Mouse (Mus musculus) splenic B cell, adult 2 months (primary cell): Measurements from ENCODE around the gene Tmem79.
A peak's percentile ranks its signal among the peaks of the same experiment; 100 is the strongest.

ENCODE experiments used
- DNase-seq: peaks from one replicate; pipeline ENCODE4 v3.0.0-alpha.2; 2011; ENCODE audit warnings: low read depth, low spot score
- H3K27me3 ChIP-seq: 2 replicates; pipeline ENCODE4 v1.6.1; 2012; ENCODE audit warnings: mild to moderate bottlenecking, low read length, moderate library complexity, mixed read lengths; ENCODE audit not compliant: control insufficient read depth, poor library complexity, insufficient read depth, severe bottlenecking
- H3K36me3 ChIP-seq: 2 replicates; pipeline ENCODE4 v1.6.1; 2012; ENCODE audit warnings: mild to moderate bottlenecking, low read length, moderate library complexity, mixed read lengths; ENCODE audit not compliant: control insufficient read depth, poor library complexity, insufficient read depth, severe bottlenecking

Gene Tmem79

DNA sequence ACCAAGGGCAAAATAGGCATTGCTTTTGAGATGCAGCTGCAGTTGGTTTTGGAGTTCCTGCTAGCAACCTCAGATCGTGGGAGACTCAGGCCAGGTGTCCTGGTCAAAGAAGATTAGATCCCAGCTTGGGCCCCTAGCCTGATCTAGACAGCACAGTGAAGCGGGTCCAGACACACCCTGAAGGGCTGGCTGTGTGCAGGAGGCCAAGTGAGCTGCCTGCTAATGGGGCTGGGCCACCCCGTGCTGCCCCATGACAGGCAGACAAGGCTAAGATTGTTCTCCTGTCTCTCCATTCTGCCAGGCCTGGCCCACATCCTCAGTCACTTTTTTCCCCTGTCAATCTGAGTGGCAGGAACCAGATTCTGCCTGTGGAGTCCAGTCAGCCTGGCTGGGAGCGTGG, 27.8 kb upstream of the Tmem79 start:
- no peak for DNase-seq
- H3K27me3 ChIP-seq: no peaks in the 10 kb centered on the region

DNA sequence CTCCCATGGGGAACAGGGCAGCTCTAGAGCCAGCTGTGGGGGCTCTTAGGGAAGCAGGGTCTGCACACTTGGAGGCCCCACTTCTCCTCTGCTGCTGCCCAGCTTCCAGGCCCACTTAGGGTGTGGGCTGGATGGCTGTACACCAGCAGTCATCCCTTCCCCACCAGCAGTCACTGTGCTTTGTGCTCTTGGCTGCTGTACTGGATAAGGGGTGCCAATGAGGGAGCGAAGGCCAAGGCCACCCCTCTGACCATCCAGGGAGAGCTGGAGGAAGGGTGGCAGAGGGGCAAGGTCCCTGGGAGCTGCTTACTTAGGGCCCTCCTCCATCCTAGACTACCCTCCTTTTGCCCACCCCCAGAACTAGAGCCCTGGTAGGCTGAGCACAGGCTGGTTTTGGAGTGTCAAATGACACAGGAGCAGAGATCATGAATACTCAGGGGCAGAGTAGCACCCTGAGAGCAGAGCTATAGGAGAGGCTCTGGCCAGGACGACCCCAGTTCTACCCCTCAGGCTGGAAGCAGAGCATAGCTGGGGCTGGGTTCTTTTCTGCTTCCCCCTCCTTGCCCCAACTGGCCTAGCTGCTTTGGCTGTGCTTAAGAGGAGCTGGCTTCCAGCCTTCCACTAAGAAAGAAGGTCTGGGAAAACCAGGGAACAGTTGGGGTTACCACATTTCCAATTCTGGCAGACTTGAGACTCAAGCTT, 25.8 kb upstream of the Tmem79 start:
- H3K36me3 ChIP-seq: peaks cover 14% of the 10 kb centered on the region
- no peak for DNase-seq
- no peaks in the 10 kb centered on the region for H3K27me3 ChIP-seq

More for the DNA sequence above, 27.8 kb upstream of the Tmem79 start:
- H3K36me3 ChIP-seq: peaks cover 11% of the 10 kb centered on the region

DNA sequence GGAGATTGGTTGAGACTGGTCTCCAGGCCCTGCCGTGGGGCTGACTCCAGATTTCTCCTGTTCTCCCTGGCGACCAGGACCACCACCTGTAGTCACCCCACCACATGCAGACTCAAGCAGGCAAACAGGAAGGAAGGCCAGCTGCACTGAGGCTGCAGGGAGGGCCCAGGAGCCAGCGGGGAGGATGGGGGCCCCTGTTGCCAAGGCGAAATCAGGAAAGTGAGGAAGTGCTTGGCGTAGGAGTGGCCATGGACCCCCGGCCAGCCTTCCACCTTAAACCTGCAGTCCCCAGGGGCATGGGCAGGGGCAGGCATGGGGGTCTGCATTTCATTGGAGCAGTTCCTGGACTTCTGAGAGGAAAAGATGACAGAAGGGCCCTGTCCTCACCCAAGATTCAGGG, 25.1 kb upstream of the Tmem79 start:
- DNase-seq: no peak
- H3K36me3 ChIP-seq: peaks cover 16% of the 10 kb centered on the region

DNA sequence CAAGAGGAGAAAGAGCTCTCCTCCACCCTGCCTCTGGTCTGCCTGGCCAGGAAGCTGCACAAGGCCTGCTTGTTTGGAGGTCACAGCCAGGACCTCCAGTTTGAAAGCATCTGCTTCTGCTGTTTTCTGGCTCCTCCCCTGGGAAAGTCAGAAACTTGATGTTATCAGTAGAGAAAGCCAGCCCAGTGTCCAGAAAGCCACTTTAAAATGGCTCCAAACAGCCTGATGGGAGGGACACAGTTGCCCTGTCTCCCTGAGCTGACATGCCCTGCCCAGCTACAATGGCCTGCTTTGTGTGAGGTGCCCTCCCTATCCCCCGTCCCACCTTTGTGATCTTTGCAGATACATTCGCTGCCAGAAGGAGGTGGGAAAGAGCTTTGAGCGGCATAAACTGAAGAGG, 24.0 kb upstream of the Tmem79 start:
- no peak for DNase-seq
- Histone ChIP-seq H3K36me3 (peaks cover 16% of the 10 kb centered on the region), H3K27me3 (no peaks in the 10 kb centered on the region)

More for the DNA sequence above, 25.1 kb upstream of the Tmem79 start:
- H3K27me3 ChIP-seq: no peaks in the 10 kb centered on the region

DNA sequence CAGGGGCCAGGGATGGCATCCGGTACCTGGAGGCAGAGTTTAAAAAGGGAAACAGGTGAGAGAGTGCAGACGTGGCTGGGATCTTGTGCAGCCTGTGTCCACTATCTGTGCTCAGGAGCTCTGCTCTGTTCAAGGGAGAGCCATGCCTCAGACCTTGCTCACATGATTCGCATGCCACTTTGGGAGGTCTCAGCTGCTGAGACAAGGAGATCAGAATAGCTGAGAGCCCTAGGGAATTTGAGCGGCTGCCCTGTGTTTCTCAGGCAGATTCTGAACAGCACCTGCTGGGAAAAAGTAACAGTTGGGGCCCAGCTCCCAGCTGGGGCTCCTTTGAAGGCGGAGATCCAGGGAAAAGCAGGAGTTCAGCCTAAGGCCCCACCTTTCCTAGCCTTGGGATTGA, 23.6 kb upstream of the Tmem79 start:
- peaks cover 16% of the 10 kb centered on the region for H3K36me3 ChIP-seq
- H3K27me3 ChIP-seq: no peaks in the 10 kb centered on the region
- no peak for DNase-seq

DNA sequence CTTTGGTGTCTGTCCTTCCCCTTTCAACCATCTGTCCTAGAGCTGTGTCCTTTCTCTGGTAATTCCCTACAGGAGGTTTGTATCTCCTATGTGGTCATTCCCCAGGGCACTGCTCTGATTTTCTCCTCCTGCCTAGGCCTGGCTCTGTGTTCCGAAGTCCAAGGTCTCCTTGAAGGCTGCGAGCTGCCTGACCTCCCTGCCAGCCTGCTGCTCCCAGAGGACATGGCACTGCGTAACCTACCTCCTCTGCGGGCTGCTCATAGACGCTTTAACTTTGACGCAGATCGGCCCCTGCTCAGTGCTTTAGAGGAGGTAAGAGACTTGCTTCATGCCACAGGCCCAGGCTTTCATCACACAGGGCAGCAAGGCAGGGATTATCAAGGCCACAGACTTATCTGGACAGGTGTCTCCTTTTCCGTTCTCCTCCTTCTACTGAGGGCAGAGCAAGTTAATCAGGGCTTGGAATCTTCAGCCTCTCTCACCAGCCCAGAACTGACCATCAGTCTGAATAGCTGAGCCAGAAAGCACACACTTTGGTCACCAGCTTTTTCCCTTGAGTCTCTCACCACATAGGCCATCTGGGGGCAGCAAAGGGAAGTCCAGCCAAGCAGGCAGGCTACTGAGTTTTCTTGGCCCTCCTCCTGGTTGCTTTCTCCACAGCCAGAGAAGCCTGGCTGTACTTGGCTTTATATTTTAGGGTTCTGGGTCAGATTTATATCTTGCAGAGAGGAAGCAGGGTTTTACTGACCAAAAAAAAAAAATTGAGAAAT, 18.6 kb upstream of the Tmem79 start:
- peaks cover 26% of the 10 kb centered on the region for H3K36me3 ChIP-seq
- DNase-seq: no peak
- H3K27me3 ChIP-seq: no peaks in the 10 kb centered on the region

DNA sequence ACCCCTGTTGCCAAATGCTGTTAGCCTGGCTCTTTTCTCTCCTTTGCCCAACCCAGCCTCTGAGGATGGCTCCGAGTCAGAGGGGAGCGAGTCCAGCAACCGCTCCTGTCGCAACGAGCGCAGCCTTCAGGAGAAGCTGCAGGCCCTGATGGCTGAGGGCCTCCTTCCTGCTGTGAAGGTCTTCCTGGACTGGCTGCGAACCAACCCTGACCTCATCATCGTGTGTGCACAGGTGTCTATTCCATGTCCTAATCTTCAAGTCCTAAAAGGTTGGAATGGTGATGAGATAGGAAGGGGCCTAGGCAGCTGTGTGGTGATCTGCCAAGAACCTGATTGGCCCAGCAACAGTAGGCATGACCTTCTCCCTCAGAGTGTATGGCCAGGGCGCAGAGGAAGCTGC, 17.0 kb upstream of the Tmem79 start:
- DNase-seq: no peak
- peaks cover 30% of the 10 kb centered on the region for H3K36me3 ChIP-seq
- no peaks in the 10 kb centered on the region for H3K27me3 ChIP-seq

DNA sequence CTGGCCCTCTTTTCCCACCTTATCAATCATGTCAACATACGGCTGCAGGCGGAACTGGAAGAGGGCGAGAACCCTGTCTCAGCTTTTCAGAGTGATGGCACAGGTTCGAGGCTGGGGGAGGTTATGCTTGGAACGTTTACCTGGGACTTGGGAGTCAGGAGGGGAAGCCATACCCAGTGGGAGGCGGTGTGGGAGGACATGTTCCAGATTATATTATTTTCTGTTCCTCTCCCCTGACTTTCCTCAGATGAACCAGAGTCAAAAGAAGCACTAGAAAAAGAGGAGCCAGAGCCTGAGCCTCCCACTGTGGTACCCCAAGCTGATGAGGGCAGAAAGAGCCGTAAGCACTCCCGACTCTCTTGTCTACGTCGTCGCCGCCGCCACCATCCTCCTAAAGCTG, 14.8 kb upstream of the Tmem79 start:
- Histone ChIP-seq H3K27me3 (no peaks in the 10 kb centered on the region), H3K36me3 (peaks cover 37% of the 10 kb centered on the region)
- no peak for DNase-seq

DNA sequence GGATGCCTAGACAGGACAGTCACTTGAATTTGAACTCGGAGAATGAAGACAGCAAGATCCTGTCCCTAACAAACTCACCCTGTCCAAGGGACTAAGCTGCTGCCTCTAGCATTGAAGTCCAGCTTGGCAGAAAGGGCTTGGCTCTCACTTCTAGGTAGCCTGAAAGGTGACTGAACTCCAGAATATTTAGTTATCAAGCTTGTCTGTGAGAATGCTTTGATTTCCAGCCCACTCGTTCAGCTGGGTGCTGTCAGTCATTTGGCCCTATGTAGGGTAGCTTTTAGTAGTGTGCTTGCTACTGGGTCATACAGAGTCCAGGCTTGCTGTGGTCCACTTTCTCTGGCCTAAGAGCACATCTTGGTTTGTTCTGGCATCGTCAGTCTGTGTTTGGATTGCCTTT, 3.1 kb upstream of the Tmem79 start:
- H3K27me3 ChIP-seq: no peaks in the 10 kb centered on the region
- H3K36me3 ChIP-seq: peaks cover 8% of the 10 kb centered on the region
- no peak for DNase-seq

DNA sequence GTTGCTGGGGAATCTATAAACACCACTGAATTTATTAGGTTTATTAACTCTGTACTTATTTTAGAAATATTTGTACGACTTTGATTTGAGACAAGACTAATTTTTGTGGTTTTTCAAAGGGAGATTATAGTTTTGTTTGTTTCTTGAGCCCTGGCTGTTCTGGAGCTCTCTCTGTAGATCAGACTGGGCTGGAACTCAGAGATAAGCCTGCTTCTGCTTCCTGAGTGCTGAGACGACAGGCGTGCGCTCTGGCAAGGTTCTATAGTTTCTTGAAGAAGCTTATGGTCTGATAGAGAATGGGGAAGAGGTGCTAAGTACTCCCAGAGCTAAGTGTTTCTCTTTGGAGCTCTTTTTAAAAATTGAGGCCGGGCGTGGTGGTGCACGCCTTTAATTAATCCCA, 2.4 kb upstream of the Tmem79 start:
- DNase-seq: no peak
- Histone ChIP-seq H3K36me3 (peaks cover 4% of the 10 kb centered on the region), H3K27me3 (no peaks in the 10 kb centered on the region)

DNA sequence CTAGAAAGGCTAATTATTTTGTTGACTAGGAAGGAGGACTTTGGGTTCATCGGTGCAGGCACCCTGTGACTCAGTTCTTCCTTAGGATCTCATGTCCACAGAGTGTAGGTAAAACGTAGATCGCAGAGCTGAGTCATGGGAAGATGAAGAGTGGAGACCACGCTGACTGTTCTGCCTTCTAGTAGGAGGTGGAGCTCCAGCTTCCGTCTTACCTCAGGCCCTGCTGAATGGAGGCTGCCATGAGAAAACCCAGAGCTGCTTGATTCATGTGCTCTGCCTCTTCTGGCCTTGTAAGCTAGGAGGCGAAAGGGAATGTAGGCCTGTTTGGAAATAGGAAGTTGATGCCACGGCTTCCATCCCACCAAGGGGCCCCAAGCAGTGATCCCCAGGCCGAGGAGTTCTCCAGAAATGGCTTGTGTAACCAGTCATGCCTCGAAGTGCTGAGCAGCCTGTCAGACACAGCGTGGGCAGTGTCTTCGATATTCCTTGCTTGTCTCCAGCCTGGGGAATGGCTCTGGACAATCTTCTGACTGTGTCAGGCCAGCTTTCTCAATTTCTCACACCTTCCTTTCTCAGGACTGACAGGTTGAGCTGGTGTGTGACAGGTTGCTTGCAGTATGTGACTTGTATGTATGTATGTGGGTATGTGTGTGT, 1.5 kb upstream of the Tmem79 start:
- DNase-seq: peak; percentile 31
- Histone ChIP-seq H3K36me3 (no peaks in the 10 kb centered on the region; the same call in 1 of the 2 replicates), H3K27me3 (no peaks in the 10 kb centered on the region)

DNA sequence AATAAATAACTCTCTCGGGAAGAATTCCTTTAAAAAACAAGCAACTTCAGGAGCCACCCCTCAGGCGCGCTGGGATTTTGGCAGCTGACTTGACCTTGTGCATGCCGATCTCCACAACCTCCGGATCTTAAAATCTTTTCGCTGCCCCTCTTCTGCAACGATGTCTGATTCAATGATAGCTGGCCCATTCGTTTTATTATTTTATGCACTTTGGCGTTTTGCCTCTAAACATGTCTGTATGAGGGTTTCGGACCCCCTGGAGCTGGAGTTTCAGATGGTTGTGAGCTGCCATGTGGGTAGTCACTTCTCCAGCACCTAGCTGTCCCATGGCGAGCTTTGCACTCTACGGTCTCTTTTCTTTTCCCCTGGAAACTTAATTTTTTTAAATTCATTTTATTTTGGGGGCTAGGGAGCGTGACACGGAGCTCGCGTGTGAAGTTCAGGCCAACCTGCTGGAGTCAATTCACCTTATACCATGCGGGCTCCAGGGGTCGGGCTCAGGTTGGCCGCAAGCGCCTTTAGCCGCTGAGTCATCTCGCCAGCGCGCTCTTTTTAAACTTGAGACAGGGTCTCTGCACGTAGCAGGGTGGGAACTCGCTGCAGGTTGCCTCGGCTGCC, 403 bp downstream of the Tmem79 start:
- no peaks in the 10 kb centered on the region for H3K27me3 ChIP-seq
- no peak for DNase-seq
- H3K36me3 ChIP-seq: no peaks in the 10 kb centered on the region; the same call in 1 of the 2 replicates

DNA sequence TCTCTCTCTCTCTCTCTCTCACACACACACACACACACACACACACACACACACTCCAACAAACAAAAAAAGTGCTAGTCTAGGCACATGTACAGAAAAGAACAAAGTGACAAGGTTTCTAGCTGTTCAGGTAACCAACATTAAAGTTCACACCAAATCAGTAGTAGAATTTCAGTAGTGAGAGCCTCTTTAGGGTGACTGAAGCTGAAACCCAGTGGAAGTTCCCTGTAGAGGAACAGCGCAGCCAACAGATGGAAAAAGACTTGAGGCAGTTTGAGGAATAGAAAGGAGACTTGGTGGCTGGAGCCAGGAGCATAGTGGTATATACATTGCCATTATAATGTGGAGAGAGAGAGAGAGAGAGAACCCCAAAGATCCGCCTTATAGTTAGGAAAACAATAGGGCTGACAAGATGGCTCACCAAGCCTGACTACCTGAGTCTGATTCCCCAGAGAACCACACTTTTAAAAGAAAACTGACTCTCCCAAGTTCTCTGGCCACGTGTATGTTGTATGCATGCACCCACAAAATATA, 979 bp downstream of the Tmem79 start:
- no peaks in the 10 kb centered on the region; the same call in 1 of the 2 replicates for H3K36me3 ChIP-seq
- no peak for DNase-seq
- H3K27me3 ChIP-seq: no peaks in the 10 kb centered on the region

DNA sequence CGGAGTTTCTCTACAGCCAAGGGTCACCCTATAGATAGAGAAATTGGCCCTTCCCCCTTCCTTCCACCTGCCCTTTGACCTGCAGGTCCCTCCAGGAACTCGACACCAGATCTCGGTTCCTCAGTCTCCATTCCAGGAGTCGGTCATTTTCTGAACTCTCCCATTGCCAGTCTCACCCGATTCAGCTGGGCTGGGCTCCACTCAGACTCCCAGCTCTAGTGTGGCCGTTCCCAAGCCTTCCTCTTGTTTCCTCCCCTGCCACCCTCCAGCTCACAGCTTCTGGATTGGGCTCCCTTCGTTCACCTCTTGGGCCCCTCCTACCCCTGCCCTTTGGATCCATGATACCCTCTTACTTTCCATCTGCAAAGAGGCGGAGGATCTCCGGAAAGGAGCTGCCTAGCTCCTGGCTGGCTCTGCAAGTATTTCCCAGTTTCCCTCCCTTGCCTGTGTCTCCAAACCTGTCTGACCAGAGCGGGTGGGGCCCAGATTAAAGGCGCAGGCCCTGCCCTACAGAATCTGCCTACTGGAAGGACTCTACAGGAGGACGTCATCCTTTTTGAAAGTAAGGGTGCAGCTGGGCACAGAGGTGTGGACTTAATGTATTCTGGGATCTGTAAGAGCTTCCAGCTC, 1.8 kb downstream of the Tmem79 start:
- Histone ChIP-seq H3K36me3 (no peaks in the 10 kb centered on the region; the same call in 1 of the 2 replicates), H3K27me3 (no peaks in the 10 kb centered on the region)
- DNase-seq: no peak
